Mouse (Mus musculus): ENCODE data around the gene Olfr1314. TPM values are rescaled to one million over a fixed set of nuclear protein-coding genes. Genes with fewer than 3 reads are reported as not detected.

Gene Olfr1314
- polyA plus RNA-seq (2014; fragmentation: Nextera tagmentation; extraction: Ambion mirVana) = not detected in 2 replicates

DNA sequence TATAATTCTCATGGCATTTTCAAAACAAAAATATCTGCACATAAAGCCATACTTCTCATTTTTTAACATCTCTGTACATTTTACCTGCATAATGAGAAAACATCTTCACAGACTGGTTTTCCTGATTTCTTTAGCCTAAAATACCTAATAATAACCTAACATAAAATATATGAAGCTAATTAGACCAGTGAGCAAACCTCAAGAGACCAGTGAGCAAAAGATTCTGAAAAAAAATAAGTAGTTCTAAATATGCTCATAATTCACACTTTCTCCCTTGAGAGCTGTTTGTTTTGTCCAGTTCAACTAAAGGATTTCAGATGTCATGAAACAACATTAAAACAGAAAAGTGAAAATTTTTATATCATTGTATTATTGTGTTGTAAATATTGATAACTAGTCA lies at the start of gene Olfr1314:
TSS of gene Olfr1314 (minus strand) at position 101 of the 400 bp plus-strand sequence.
- ATAC-seq (ENCODE audit: low read depth) (no peak), DNase-seq (ENCODE audit: low spot score) (no peak)
- no peak within 1 kb of the TSS for H3K9ac ChIP-seq (ENCODE audit: low read depth, low read length)
- H3K36me3 ChIP-seq (ENCODE audit: control insufficient read depth, insufficient read depth, low read length) = no peaks in the 10 kb centered on the region
- no peaks in the 10 kb centered on the region for H3K4me1 ChIP-seq (ENCODE audit: control insufficient read depth, insufficient read depth, low read length)
- H3K4me2 ChIP-seq (ENCODE audit: low read depth, low read length) = no peak within 1 kb of the TSS
- no peaks in the 10 kb centered on the region for H3K27me3 ChIP-seq (replicated peaks; ENCODE audit: control insufficient read depth, insufficient read depth, low read length)
- no peak within 1 kb of the TSS for H3K27ac ChIP-seq (replicated peaks; ENCODE audit: low read depth, low read length)
- H3K9me3 ChIP-seq (ENCODE audit: control insufficient read depth, low read length) = no peaks in the 10 kb centered on the region
- H3K4me3 ChIP-seq (ENCODE audit: low read depth, low read length) = no peak within 1 kb of the TSS

DNA sequence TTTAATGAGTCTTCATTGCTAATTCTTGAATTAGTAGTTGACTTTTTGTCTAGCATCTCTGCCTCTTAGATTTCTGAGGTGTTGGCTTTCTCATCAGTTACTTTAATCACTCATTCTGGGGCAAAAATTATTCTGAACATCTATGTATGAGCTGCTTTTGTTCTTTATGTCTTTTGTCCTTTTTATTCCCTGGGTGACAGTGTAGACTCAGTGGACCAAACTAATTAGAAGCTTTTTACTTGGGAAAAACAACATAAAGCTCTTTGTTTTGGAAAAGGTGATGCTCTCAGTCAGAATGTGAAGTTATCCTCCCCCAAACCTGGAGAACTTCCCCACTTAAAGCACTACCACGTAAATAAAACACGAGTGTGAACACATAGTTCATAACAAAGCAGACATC lies 43.4 kb upstream of the Olfr1314 start, which contains the start of gene Olfr1317:
TSS of gene Olfr1317 (plus strand) at position 301 of the 400 bp plus-strand sequence.
- no peaks in the 10 kb centered on the region for H3K4me1 ChIP-seq (ENCODE audit: control insufficient read depth, insufficient read depth, low read length)
- no peak within 1 kb of the TSS for H3K9ac ChIP-seq (ENCODE audit: low read depth, low read length)
- no peak within 1 kb of the TSS for H3K4me3 ChIP-seq (ENCODE audit: low read depth, low read length)
- no peak within 1 kb of the TSS for H3K4me2 ChIP-seq (ENCODE audit: low read depth, low read length)
- H3K36me3 ChIP-seq (ENCODE audit: control insufficient read depth, insufficient read depth, low read length) = no peaks in the 10 kb centered on the region
- ATAC-seq (ENCODE audit: low read depth) = no peak
- H3K9me3 ChIP-seq (ENCODE audit: control insufficient read depth, low read length) = no peaks in the 10 kb centered on the region
- H3K27me3 ChIP-seq (replicated peaks; ENCODE audit: control insufficient read depth, insufficient read depth, low read length) = no peaks in the 10 kb centered on the region
- 71% methylated on average over 2 of the region's 2 CpGs for WGBS
- H3K27ac ChIP-seq (replicated peaks; ENCODE audit: low read depth, low read length) = no peak within 1 kb of the TSS
- DNase-seq (ENCODE audit: low spot score) = no peak

- WGBS = 86% methylated on average over 2 of the region's 2 CpGs
- no peaks in the 10 kb centered on the region for H3K36me3 ChIP-seq (ENCODE audit: control insufficient read depth, insufficient read depth, low read length)
- DNase-seq (ENCODE audit: low spot score) = no peak
- no peak within 1 kb of the TSS for H3K27ac ChIP-seq (replicated peaks; ENCODE audit: low read depth, low read length)
- H3K9me3 ChIP-seq (ENCODE audit: control insufficient read depth, low read length) = no peaks in the 10 kb centered on the region
- no peaks in the 10 kb centered on the region for H3K27me3 ChIP-seq (replicated peaks; ENCODE audit: control insufficient read depth, insufficient read depth, low read length)
- no peak for ATAC-seq (ENCODE audit: low read depth)
- H3K4me1 ChIP-seq (ENCODE audit: control insufficient read depth, insufficient read depth, low read length) = no peaks in the 10 kb centered on the region
- no peak within 1 kb of the TSS for H3K4me3 ChIP-seq (ENCODE audit: low read depth, low read length)
- H3K4me2 ChIP-seq (ENCODE audit: low read depth, low read length) = no peak within 1 kb of the TSS
- no peak within 1 kb of the TSS for H3K9ac ChIP-seq (ENCODE audit: low read depth, low read length)
These were observed 38.3 kb upstream of the Olfr1314 start, which contains the start of gene Olfr1316 for GRCm38 (mm10) chr2:112134877-112135276. Olfr1316 (minus strand) TSS chr2:112134977.

- no peak within 1 kb of the TSS for H3K4me2 ChIP-seq (ENCODE audit: low read depth, low read length)
- 79% methylated on average over 1 of the region's 1 CpGs for WGBS
- DNase-seq (ENCODE audit: low spot score) = no peak
- H3K36me3 ChIP-seq (ENCODE audit: control insufficient read depth, insufficient read depth, low read length) = no peaks in the 10 kb centered on the region
- no peak within 1 kb of the TSS for H3K9ac ChIP-seq (ENCODE audit: low read depth, low read length)
- H3K27me3 ChIP-seq (replicated peaks; ENCODE audit: control insufficient read depth, insufficient read depth, low read length) = no peaks in the 10 kb centered on the region
- no peak within 1 kb of the TSS for H3K4me3 ChIP-seq (ENCODE audit: low read depth, low read length)
- no peak for ATAC-seq (ENCODE audit: low read depth)
- no peak within 1 kb of the TSS for H3K27ac ChIP-seq (replicated peaks; ENCODE audit: low read depth, low read length)
- H3K4me1 ChIP-seq (ENCODE audit: control insufficient read depth, insufficient read depth, low read length) = no peaks in the 10 kb centered on the region
- no peaks in the 10 kb centered on the region for H3K9me3 ChIP-seq (ENCODE audit: control insufficient read depth, low read length)
These were observed 18.8 kb upstream of the Olfr1314 start, which contains the start of gene Olfr1315-ps1 for GRCm38 (mm10) chr2:112115340-112115739. Olfr1315-ps1 (minus strand) TSS chr2:112115440.

GRCm38 (mm10) chr2:112077743-112078142 lies 18.8 kb downstream of the Olfr1314 start, which contains the start of gene Olfr1313:
Olfr1313 (minus strand) TSS chr2:112077843.
- no peak within 1 kb of the TSS for H3K4me3 ChIP-seq (ENCODE audit: low read depth, low read length)
- no peaks in the 10 kb centered on the region for H3K4me1 ChIP-seq (ENCODE audit: control insufficient read depth, insufficient read depth, low read length)
- no peak within 1 kb of the TSS for H3K9ac ChIP-seq (ENCODE audit: low read depth, low read length)
- H3K36me3 ChIP-seq (ENCODE audit: control insufficient read depth, insufficient read depth, low read length) = no peaks in the 10 kb centered on the region
- H3K4me2 ChIP-seq (ENCODE audit: low read depth, low read length) = no peak within 1 kb of the TSS
- ATAC-seq (ENCODE audit: low read depth) (no peak), DNase-seq (ENCODE audit: low spot score) (no peak)
- no peaks in the 10 kb centered on the region for H3K27me3 ChIP-seq (replicated peaks; ENCODE audit: control insufficient read depth, insufficient read depth, low read length)
- H3K9me3 ChIP-seq (ENCODE audit: control insufficient read depth, low read length) = no peaks in the 10 kb centered on the region
- no peak within 1 kb of the TSS for H3K27ac ChIP-seq (replicated peaks; ENCODE audit: low read depth, low read length)

DNA sequence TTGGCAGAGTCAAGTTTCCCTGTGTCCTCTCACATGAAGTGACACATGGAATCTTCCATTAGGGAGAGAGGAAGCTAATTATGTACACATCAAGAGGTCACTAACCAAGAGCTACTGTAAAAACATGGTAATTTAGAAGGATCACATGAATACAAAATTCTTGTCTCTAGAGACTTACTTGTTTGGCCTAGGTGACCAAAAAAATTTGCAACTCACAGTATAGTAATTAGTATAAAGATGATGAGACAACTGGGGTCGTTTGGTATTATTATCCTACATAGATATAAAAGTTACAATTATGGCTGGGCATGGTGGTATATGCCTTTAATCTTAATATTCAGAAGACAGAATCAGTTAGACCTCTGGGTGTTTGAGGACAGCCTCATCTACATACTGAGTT lies 46.4 kb downstream of the Olfr1314 start, which contains the start of gene Olfr1312:
TSS of gene Olfr1312 (minus strand) at position 101 of the 400 bp plus-strand sequence.
- no peak within 1 kb of the TSS for H3K4me3 ChIP-seq (ENCODE audit: low read depth, low read length)
- 27% methylated on average over 1 of the region's 1 CpGs for WGBS
- no peak within 1 kb of the TSS for H3K4me2 ChIP-seq (ENCODE audit: low read depth, low read length)
- no peak for ATAC-seq (ENCODE audit: low read depth)
- no peak within 1 kb of the TSS for H3K27ac ChIP-seq (replicated peaks; ENCODE audit: low read depth, low read length)
- no peak within 1 kb of the TSS for H3K9ac ChIP-seq (ENCODE audit: low read depth, low read length)
- H3K36me3 ChIP-seq (ENCODE audit: control insufficient read depth, insufficient read depth, low read length) = no peaks in the 10 kb centered on the region
- no peaks in the 10 kb centered on the region for H3K9me3 ChIP-seq (ENCODE audit: control insufficient read depth, low read length)
- DNase-seq (ENCODE audit: low spot score) = no peak
- no peaks in the 10 kb centered on the region for H3K4me1 ChIP-seq (ENCODE audit: control insufficient read depth, insufficient read depth, low read length)
- H3K27me3 ChIP-seq (replicated peaks; ENCODE audit: control insufficient read depth, insufficient read depth, low read length) = no peaks in the 10 kb centered on the region

Other genes with a start within 250 kb of the Olfr1314 start
- gene Olfr1305, start 219.6 kb downstream of the Olfr1314 start, polyA plus RNA-seq (2014; fragmentation: Nextera tagmentation; extraction: Ambion mirVana) = not detected in 2 replicates
- gene Olfr1306, start 180.5 kb downstream of the Olfr1314 start, polyA plus RNA-seq (2014; fragmentation: Nextera tagmentation; extraction: Ambion mirVana) = 0.11 TPM in 1 of 2 replicates, not detected in the other
- gene Olfr1307, start 147.3 kb downstream of the Olfr1314 start, polyA plus RNA-seq (2014; fragmentation: Nextera tagmentation; extraction: Ambion mirVana) = not detected in 2 replicates
- not detected in 2 replicates for gene Olfr1308, start 131.8 kb downstream of the Olfr1314 start, polyA plus RNA-seq (2014; fragmentation: Nextera tagmentation; extraction: Ambion mirVana)
- not detected in 2 replicates for gene Olfr1309, start 106.5 kb downstream of the Olfr1314 start, polyA plus RNA-seq (2014; fragmentation: Nextera tagmentation; extraction: Ambion mirVana)
- not detected in 2 replicates for gene Olfr1310, start 84.1 kb downstream of the Olfr1314 start, polyA plus RNA-seq (2014; fragmentation: Nextera tagmentation; extraction: Ambion mirVana)
- gene Olfr1311, start 72.4 kb downstream of the Olfr1314 start, polyA plus RNA-seq (2014; fragmentation: Nextera tagmentation; extraction: Ambion mirVana) = not detected in 2 replicates
- not detected in 2 replicates for gene Olfr1312, start 46.5 kb downstream of the Olfr1314 start, polyA plus RNA-seq (2014; fragmentation: Nextera tagmentation; extraction: Ambion mirVana)
- 0.13 TPM in 1 of 2 replicates, not detected in the other for gene Olfr1313, start 18.9 kb downstream of the Olfr1314 start, polyA plus RNA-seq (2014; fragmentation: Nextera tagmentation; extraction: Ambion mirVana)
- gene Olfr1315-ps1, start 18.7 kb upstream of the Olfr1314 start, polyA plus RNA-seq (2014; fragmentation: Nextera tagmentation; extraction: Ambion mirVana) = not detected in 2 replicates
- not detected in 2 replicates for gene Olfr1316, start 38.2 kb upstream of the Olfr1314 start, polyA plus RNA-seq (2014; fragmentation: Nextera tagmentation; extraction: Ambion mirVana)
- gene Olfr1317, start 43.5 kb upstream of the Olfr1314 start, polyA plus RNA-seq (2014; fragmentation: Nextera tagmentation; extraction: Ambion mirVana) = not detected in 2 replicates
- not detected in 2 replicates for gene Olfr1318, start 57.4 kb upstream of the Olfr1314 start, polyA plus RNA-seq (2014; fragmentation: Nextera tagmentation; extraction: Ambion mirVana)
- 17.5 and 19.3 TPM in 2 replicates for gene Lpcat4, start 142.7 kb upstream of the Olfr1314 start, polyA plus RNA-seq (2014; fragmentation: Nextera tagmentation; extraction: Ambion mirVana)
- not detected in 2 replicates for gene Nutm1, start 162.5 kb upstream of the Olfr1314 start, polyA plus RNA-seq (2014; fragmentation: Nextera tagmentation; extraction: Ambion mirVana)
- gene Nop10, start 165.1 kb upstream of the Olfr1314 start, polyA plus RNA-seq (2014; fragmentation: Nextera tagmentation; extraction: Ambion mirVana) = 186 and 203 TPM in 2 replicates
- 15.6 and 16.5 TPM in 2 replicates for gene Slc12a6, start 169.0 kb upstream of the Olfr1314 start, polyA plus RNA-seq (2014; fragmentation: Nextera tagmentation; extraction: Ambion mirVana)
- gene Gm21985, start 169.5 kb upstream of the Olfr1314 start, polyA plus RNA-seq (2014; fragmentation: Nextera tagmentation; extraction: Ambion mirVana) = not detected in 2 replicates